ENCODE assay signal across 19 mouse cellular contexts in the genomic region with DNA sequence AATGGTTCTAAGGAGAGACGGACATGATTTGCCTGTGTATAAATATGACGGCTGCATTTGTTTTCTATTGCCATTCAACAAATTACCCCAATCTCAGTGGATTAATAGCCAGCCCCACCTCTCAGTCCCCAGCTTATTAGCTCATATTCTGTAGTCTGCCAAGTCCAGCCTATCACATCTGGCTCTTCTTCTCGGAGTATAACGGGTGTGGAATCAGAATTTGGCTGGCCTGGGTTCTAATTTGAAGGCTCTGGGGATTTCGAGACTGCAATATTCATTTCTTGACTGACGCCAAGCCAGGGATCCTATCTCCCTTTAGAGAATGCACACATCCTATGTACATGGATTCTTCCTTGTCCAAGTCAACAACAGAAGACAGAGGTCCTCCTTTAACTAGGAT. TPM values are rescaled to one million over a fixed set of nuclear protein-coding genes. Genes with fewer than 3 reads are reported as not detected.
"Had no signal": no experiment of that assay in that cellular context is flagged by ENCODE, and none has a peak within 500 bp of the region (broad histone marks: within the 10 kb centered on the region; RNA-seq: fewer than 3 reads in every experiment).

No protein-coding gene starts in this region.

- DNase-seq: kidney, adult 9 months; kidney, postnatal 36 days; layer of hippocampus, adult 9-11 months; layer of hippocampus, postnatal 36 days; lung, adult 2 months; lung, postnatal 36 days; midbrain, embryonic 14.5 days; right cerebral cortex, adult 18-20 months; right cerebral cortex, postnatal 25 days; thymus, adult 18-20 months; thymus, postnatal 14 days had no signal

- H3K36me3 ChIP-seq: limb, embryonic 10.5 days; liver, embryonic 15.5 days; midbrain, embryonic 10.5 days; neural tube, embryonic 15.5 days had no signal

- H3K9me3 ChIP-seq: limb, embryonic 10.5 days; liver, embryonic 15.5 days; midbrain, embryonic 10.5 days; neural tube, embryonic 15.5 days had no signal

- ATAC-seq: lung, postnatal 0 days had no signal

- H3K4me3 ChIP-seq: limb, embryonic 10.5 days; liver, embryonic 15.5 days; midbrain, embryonic 10.5 days; myocyte; neural tube, embryonic 15.5 days had no signal

- H3K27ac ChIP-seq: kidney, postnatal 0 days; limb, embryonic 10.5 days; liver, embryonic 15.5 days; midbrain, embryonic 10.5 days; neural tube, embryonic 15.5 days; stomach, postnatal 0 days had no signal

- H3K27me3 ChIP-seq: liver, embryonic 15.5 days; neural tube, embryonic 15.5 days had no signal

- H3K4me1 ChIP-seq: limb, embryonic 10.5 days; liver, embryonic 15.5 days; midbrain, embryonic 10.5 days; neural tube, embryonic 15.5 days had no signal

RNA-seq across cellular contexts. Expression of a gene that starts 11.0 kb away (rescaled TPM):
- polyA plus RNA-seq: myocyte had no signal
